Mouse (Mus musculus): ENCODE results near the gene Dhx32. TPM values are rescaled to one million over a fixed set of nuclear protein-coding genes. Genes with fewer than 3 reads are reported as not detected.

Gene Dhx32
- 10 to 100 TPM; 39.1 TPM for total RNA-seq (2021)

- DNase-seq: peak in 1 of 2 experiments; percentile 44
Observed at GRCm38 (mm10) chr7:133782717-133783435, at the start of gene Dhx32. TSS of gene Dhx32 (minus strand) at chr7:133782726.

- no peak for DNase-seq
Observed at GRCm38 (mm10) chr7:133829579-133829978, 47.1 kb upstream of the Dhx32 start.

DNA sequence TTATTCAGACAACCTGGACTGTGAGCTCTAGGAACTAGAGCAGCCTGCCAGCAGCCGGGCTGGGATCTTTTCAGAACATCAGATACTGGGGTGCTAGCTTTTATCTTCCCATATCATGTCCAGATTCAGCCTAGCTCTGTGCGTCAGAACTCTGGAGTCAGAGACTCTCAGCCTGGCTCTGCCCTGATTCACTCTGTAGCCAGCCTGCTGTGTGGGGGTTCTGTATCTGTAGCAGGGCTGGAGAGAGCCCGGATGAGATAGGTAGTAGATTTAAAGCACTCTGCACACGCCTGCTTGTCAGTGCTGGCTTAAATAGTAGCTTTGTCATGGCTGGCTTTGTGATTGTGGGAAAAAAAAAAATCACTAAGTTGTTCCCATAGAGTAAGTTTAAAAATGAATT is 46.0 kb upstream of the Dhx32 start:
- no peak for DNase-seq

DNA sequence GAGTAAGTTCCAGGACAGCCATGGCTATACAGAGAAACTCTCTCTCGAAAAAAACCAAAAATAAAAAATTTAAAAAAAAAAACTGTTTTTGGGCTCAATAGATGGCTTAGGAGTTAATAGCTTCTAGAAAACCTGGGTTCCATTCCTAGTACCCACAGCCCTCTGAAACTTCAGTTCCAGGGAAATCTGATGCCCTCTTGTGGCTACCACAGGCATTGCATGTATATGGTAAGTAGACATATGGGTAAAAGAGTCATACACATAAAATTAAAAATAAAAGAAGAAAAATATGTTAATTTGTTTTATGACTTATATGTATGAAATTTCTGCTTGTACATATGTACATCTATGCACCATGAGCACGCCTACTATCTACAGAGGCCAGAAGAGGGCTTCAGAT is 42.1 kb upstream of the Dhx32 start:
- no peak for DNase-seq

- DNase-seq: no peak
Observed at GRCm38 (mm10) chr7:133823751-133824150, 41.2 kb upstream of the Dhx32 start.

DNA sequence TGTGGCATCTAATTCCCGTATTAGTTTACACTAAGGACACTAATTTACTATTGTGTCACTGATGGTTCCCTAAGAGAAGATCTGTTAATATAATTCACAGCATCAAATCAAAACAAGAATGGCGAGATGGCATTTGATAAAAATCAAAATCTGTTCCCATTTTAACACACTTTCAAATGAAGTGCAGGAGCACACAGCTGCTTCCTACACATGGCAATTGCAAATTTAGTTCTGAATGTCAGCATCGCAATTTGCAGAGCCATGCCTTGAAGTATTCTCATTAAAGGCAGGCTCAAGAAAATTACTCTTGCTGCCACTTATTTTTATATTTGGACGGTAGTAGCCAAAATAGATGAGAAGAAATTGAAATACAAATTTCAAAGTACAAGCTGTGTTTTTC is 30.8 kb upstream of the Dhx32 start:
- DNase-seq: no peak

DNA sequence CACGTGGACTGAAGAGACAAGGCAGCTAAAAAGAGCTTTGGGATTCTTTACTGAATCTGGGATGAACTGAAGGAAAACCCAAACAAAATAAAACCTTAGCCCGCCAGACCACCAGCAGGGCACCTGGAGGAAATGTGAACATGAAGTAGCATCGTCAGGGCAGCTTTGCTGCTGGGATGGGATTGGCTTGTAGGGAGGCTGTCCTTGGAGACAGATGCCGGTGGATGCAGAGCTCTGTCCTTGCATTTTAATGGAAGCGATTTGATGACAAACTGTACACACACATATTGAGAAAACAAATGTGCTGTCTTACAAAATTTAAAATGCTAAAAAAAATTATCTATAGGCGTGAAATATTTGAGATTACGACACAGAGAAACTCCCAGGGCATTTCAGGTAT is 30.4 kb upstream of the Dhx32 start:
- peak in 1 of 2 experiments; percentile 9 for DNase-seq

DNA sequence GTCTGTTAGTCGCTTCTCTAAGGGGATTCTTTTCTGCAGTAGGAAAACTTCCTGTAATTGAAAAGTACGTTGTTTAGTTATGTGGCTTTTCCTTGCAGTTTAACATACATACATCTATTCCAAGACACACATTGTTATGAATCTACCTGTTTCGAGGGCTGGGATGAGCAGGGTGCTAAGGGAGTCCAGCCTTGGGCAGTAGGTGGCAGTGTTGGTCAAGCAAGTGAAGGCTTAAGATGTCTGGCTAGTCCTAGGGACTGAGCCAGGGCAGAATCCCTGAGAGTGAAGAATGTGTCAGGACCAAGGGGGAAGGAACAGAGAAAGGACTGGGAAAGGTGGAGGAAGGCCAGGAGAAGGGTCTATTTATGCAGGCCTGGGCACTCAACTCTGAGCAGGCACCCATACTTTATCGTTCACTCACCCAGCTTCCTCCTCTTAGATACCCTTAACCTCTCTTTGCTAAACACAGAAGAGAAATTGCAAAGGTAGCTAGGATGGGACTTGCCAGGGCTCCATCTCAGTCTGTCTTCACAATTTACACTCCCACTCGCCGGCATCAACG is 23.2 kb upstream of the Dhx32 start:
- DNase-seq: peak; percentile 52 to 53

GRCm38 (mm10) chr7:133801823-133802222 is 19.3 kb upstream of the Dhx32 start:
- no peak for DNase-seq

DNA sequence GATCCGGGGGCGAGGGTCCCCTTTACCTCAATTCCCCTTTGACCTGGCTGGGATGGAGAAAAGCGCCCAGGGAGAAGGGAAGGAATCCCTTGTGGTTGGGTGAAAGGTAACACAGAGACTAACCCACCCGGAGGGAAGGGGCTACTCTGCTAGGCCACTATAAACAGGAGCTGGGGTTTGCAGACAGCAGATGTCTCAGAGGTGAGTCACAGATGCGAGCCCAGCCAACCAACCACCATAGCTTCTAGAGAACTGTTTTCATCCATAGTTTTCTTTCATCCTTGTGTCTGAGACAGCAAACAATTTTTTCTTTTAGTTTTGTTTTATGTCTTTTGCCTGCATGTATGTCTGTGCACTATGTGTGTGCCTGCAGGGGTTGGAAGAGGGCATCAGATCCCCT is 17.4 kb upstream of the Dhx32 start:
- no peak for DNase-seq

DNA sequence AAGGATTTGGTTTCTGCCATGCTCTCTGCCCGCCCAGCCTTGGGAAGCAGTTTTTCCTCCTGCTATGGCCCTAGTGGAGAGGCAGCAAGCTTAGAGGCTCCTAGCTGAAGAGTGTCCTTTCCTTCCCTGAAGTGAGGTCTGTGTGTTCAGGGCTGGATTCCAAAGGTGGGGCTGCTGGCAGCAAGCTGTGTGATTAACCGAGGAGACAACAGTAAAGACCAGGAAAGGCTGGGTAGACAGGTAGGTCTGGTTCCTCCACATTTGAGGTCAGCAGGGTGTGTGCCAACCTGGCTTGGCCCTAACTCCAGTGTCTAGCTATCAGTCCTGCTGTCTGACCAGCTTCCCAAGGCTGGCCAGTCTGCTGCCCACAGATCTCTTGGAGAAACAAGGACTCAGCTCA is 12.2 kb upstream of the Dhx32 start:
- DNase-seq: no peak

DNA sequence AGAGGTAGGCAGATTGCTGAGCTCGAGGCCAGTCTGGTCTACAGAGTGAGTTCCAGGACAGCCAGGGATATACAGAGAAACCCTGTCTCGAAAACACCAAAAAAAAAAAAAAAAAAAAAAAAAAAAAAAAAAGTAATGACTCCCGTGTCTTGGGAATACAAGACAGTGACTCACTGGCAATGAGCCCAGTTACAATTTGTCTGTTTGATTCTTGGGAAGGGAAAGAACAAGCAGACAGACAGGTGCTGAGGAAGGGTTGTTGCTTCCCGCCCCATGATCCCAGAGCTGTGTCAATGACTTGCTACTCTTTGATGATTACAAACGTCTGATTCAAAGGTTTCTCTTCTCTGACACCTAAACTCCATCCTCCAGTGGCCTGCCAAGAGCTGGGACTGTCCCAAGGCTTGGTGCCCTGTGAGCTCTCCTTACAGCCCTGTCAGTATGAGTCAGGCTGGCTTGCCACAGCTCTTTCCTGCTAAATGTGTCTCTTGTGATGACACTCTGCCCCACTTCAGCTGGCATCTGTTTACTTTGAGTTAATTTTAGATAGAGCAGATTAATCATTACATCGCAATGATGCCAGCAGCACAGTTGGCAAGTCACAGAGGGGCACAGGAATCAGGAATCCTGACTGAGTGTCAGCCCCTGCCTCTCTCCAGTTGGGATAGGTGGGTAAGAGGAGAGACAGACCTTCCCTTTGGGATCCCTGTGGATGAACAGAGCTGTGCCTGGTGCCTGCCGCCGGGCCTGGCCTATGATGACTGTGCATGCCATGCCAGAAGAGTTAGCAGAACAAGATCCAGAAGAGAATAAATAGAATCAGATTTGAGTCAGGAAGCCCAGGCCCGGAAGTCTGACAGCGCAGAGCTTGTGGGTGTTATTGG is 11.0 kb upstream of the Dhx32 start:
- peak; percentile 49 to 54 for DNase-seq

DNA sequence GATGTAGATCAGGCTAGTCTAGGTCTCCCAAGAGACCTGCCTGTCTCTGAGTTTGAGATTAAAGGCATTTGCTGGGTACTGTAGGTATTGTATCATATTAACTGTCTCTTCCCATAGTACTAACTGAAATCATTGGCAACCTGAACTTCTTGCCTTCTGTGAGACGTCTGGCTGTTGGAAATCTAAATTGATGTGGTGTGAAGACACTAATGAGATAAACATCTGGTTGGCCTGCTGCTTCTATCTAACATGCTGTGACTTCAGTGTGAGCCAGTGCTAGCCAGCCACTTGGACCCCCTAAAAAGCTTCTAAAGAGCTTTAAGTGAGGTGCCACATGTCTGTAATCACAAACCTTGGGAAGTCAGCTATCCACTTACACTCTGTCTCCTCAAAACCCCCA is 10.2 kb upstream of the Dhx32 start:
- DNase-seq: no peak

GRCm38 (mm10) chr7:133790608-133791229 is 8.2 kb upstream of the Dhx32 start:
- DNase-seq: no peak

DNA sequence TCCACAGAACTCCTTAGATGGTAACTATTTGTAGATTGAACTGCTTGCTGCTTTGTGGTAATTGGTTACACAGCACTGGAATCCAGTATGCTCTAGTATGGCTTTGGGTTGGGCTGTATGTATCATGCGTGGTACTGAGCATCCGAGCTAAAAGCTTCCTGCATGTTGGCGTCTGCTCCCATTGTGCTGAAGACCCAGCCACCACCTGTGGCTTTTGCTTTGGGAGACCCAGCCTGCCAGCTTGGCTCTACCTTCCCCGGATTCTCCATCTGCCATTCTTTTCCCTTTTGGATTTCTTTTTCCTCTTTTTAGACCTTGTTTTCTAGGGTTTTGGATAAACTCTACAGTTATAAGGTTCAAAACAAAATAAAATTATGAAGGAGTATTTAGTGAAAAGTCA is 7.6 kb upstream of the Dhx32 start:
- no peak for DNase-seq

DNA sequence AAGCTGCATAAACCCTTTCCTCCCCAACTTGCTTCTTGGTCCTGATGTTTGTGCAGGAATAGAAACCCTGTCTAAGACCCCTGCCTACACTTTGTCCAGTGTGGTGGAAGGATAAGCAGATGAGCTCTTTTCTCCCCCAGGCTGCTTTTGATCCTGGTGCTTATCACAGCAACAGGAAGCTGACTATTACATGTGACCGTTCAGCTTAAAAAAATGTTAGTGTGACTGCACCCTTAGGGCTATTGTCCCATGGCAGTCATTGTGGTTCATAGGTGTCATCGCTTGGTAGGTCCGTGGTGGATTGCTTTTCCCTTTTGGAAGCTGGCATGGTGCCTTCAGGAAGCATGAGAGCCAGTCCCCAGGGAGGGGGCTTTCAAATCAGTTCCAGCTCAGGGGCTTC is 5.6 kb upstream of the Dhx32 start:
- no peak for DNase-seq

DNA sequence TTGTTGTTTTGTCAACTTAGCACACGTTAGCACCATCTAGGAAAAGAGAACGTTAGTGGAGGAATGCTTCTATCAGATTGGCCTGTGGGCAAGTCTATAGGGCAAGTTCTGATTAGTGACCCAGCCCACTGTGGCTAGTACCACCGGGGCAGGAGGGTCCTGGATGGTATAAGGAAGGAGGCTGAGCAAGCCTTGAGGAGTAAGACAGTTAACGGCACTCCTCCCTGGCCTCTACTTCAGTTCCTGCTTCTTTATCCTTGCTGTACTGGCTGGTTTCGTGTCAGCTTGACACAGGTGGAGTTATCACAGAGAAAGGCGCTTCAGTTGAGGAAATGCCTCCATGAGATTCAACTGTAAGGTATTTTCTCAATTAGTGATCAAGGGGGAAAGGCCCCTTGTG is 5.0 kb upstream of the Dhx32 start:
- no peak for DNase-seq

DNA sequence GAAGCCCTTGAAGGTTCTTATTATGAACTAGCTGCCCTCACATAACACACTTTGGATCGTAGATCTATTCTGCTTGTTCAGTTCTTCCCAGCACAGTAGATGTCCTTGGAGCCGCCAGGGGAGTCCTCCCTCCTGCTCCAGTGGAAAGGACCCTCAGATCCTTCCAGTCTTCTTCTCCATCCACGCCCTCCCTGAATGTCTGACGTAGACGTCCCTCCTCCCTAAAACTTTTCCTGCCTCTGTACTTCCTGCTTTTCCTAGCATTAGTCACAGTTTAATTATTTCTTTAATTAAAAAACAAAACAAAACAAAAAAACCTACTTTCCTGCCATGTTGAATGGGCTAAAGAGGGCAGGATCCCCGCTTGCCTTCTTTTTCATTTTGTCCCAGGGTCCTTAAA is 535 bp downstream of the Dhx32 start:
- DNase-seq: no peak

- no peak for DNase-seq
Observed at GRCm38 (mm10) chr7:133781583-133781982, 943 bp downstream of the Dhx32 start.

- DNase-seq: peak; percentile 84 to 85
Observed at GRCm38 (mm10) chr7:133776626-133776996, 5.9 kb downstream of the Dhx32 start, which contains the start of gene Fank1. TSS of gene Fank1 (plus strand) at chr7:133776861.

DNA sequence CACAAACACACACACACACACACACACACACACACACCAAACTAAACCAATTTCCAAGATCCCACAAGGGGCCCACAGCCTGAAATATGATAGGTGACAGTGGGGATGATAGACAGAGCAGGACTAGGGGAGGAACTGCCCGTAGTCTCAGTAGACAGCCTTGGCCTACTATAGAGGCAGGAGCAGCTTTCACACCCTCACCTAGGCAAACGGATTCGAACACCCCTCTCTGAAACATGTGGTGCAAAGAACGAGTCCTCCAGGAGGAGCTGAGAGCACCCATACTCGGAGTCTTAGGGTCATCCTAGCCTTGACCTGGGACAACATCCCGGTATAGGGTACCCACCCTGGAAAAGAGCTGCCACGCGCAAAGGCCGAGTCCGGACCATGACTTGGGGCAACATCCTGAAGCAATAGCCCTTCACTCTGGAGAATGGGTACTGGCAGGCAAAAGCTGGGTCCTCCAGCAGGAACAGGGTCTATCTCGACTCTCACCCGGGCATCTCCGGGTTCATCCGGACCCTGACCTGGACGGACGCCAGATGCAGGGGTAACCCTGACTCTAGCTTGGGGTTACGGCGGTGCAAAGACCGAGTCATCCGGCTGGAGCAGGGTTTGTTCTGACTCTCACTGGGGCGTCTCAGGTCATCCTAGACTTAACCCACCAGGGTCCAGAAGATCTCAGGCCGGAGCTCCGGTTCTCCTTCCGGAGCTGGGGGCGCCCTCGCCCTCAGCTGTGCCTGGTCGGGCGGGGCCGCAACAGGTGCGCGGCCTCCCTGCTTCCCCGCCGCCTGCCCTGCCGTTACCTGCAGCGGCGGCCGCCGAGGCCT is 6.5 kb downstream of the Dhx32 start:
- DNase-seq: peak in 1 of 2 experiments; percentile 51

DNA sequence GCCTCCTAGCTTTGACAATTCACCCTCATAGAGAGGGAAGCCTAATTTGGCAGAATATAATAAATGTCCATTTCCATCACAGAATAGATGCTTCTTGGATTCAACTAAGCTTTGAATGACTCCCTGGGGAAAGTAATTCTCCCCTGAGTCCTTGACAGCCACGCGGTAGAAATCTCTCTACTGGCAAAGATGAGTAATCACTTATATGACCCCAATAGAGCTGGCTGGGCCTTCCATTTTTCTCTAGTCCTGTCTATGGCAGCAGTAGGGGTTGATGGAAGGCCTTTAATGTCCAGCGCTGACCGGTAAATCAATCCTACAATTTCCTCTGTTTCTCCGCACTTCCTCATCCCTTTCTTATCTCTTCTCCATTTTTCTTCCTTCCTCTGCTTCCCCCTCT is 7.3 kb downstream of the Dhx32 start:
- DNase-seq: no peak

Data from layer of hippocampus, postnatal 36 days (tissue).